Mouse (Mus musculus) hindbrain, embryonic 11.5 days (tissue): ENCODE results near the gene Gm572. TPM values are rescaled to one million over a fixed set of nuclear protein-coding genes. Genes with fewer than 3 reads are reported as not detected.
A peak's percentile ranks its signal among the peaks of the same experiment; 100 is the strongest.

ENCODE experiments used
- ATAC-seq: fragments of 200-750 bp; cut with Nextera tagmentation; 2 replicates; pipeline ENCODE4 v1.8.0; 2017; ENCODE audit warnings: mild to moderate bottlenecking, moderate TSS enrichment, moderate library complexity; ENCODE audit not compliant: low FRiP score
- DNase-seq: peaks from one replicate; pipeline ENCODE4 v3.0.0-alpha.2; 2015; ENCODE audit warnings: low spot score
- H3K27ac ChIP-seq: fragments of 300-500 bp; sonication (generic); 2 replicates; pipeline ENCODE4 v1.5.1; 2014; ENCODE audit warnings: mild to moderate bottlenecking, low read depth, low read length
- H3K27me3 ChIP-seq: fragments of 300-500 bp; sonication (generic); 2 replicates; pipeline ENCODE4 v1.6.1; 2014; ENCODE audit warnings: mild to moderate bottlenecking, low read length, moderate library complexity, mixed read lengths; ENCODE audit not compliant: control insufficient read depth, insufficient read depth
- H3K36me3 ChIP-seq: fragments of 300-500 bp; sonication (generic); 2 replicates; pipeline ENCODE4 v1.6.1; 2014; ENCODE audit warnings: mild to moderate bottlenecking, low read length, moderate library complexity, mixed read lengths; ENCODE audit not compliant: control insufficient read depth, insufficient read depth
- H3K4me1 ChIP-seq: fragments of 300-500 bp; sonication (generic); replicated peaks from 2 replicates; pipeline ENCODE4 v1.6.1; 2014; ENCODE audit warnings: low read length, mixed read lengths; ENCODE audit not compliant: control insufficient read depth, insufficient read depth
- H3K4me2 ChIP-seq: fragments of 300-500 bp; sonication (generic); replicated peaks from 2 replicates; pipeline ENCODE4 v1.6.1; 2014; ENCODE audit warnings: mild to moderate bottlenecking, low read depth, low read length
- H3K4me3 ChIP-seq: fragments of 300-500 bp; sonication (generic); 2 replicates; pipeline ENCODE4 v1.5.1; 2014; ENCODE audit warnings: low read depth, low read length
- H3K9ac ChIP-seq: fragments of 300-500 bp; sonication (generic); 2 replicates; pipeline ENCODE4 v1.6.1; 2014; ENCODE audit warnings: low read depth, low read length
- H3K9me3 ChIP-seq: fragments of 300-500 bp; sonication (generic); 2 replicates; pipeline ENCODE4 v1.6.1; 2016; ENCODE audit warnings: low read length; ENCODE audit not compliant: control insufficient read depth
- WGBS: fragments of 180-500 bp; shearing (Covaris S2); extraction: QIAGEN DNeasy Blood & Tissue Kit; methylation state at CpG from one replicate; pipeline ENCODE4 v1.1.7; 2014; 5-methylcytosine and 5-hydroxymethylcytosine counted together
- polyA plus RNA-seq: library from polyadenylated mRNA; unstranded; fragments of >200 nt; fragmentation: Nextera tagmentation; extraction: Ambion mirVana; gene quantifications from 2 replicates; pipeline ENCODE4 v1.2.1, GENCODE M21; 2014

Gene Gm572
- polyA plus RNA-seq, 1 experiment from 2014 or later, result not detected

GRCm38 (mm10) chr4:148649309-148649708 is 6.2 kb downstream of the Gm572 start:
- DNase-seq, result no peak
- H3K4me1 ChIP-seq, result 0 out of 2 replicates have a peak, but pooled peaks cover 2% of the 10 kb centered on the region
- 55% methylated on average over 3 of the region's 3 CpGs for WGBS
- H3K9ac ChIP-seq, result no peak overlapping the region
- H3K36me3 ChIP-seq, result no peaks in the 10 kb centered on the region
- no peak overlapping the region for H3K27ac ChIP-seq
- no peaks in the 10 kb centered on the region for H3K9me3 ChIP-seq
- H3K4me2 ChIP-seq, result no peak overlapping the region
- H3K27me3 ChIP-seq, result no peaks in the 10 kb centered on the region
- ATAC-seq, result no peak
- no peak overlapping the region for H3K4me3 ChIP-seq

- H3K9me3 ChIP-seq, result no peaks in the 10 kb centered on the region
- 0 out of 2 replicates have a peak, but pooled peaks cover 2% of the 10 kb centered on the region for H3K4me1 ChIP-seq
- no peak overlapping the region for H3K4me3 ChIP-seq
- H3K36me3 ChIP-seq, result no peaks in the 10 kb centered on the region
- H3K27ac ChIP-seq, result peak overlapping the region; percentile 42; the same call in 1 of the 2 replicates
- H3K4me2 ChIP-seq, result no peak overlapping the region
- 48% methylated on average over 9 of the region's 9 CpGs for WGBS
- DNase-seq, result peak; percentile 56
- ATAC-seq, result peak; percentile 85
- H3K9ac ChIP-seq, result no peak overlapping the region
- H3K27me3 ChIP-seq, result no peaks in the 10 kb centered on the region
Measured at GRCm38 (mm10) chr4:148651045-148651444, 7.9 kb downstream of the Gm572 start.

DNA sequence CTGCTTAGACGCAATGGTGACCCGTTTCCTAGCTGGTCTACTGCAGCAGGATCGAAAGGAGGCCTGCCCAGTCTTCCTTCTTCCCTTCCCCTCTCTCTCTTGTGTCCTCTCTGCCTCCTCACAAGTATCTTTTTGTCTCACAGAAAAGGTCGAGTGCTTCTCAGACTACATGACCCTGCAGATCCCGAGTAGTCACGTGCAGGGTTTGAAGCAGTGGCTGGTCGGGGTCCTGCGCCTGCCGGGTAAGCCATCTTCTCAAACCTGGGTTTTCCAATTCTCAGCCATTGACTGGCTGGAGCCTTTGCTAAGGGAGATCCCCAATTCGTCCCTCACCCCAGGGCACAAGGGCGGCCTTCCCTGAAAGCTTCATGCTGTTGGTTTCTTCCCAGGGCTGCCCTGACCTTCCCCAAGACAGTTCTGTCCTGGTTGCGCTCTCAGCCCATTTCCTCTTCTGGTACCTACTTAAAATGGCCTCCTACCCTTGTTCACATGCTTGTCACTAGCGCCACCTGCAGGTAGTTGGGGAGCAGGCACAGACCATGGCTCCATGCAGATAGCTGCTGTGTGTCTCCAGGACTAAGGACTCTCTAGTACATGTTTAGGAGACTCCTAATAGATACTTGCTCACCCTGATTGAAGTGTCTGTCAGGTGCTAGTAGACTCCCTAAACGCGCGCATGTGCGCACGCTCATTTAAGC is 11.7 kb downstream of the Gm572 start:
- no peak overlapping the region for H3K4me2 ChIP-seq
- ATAC-seq, result peak; percentile 15; the same call in 1 of the 2 replicates
- no peaks in the 10 kb centered on the region for H3K27me3 ChIP-seq

DNA sequence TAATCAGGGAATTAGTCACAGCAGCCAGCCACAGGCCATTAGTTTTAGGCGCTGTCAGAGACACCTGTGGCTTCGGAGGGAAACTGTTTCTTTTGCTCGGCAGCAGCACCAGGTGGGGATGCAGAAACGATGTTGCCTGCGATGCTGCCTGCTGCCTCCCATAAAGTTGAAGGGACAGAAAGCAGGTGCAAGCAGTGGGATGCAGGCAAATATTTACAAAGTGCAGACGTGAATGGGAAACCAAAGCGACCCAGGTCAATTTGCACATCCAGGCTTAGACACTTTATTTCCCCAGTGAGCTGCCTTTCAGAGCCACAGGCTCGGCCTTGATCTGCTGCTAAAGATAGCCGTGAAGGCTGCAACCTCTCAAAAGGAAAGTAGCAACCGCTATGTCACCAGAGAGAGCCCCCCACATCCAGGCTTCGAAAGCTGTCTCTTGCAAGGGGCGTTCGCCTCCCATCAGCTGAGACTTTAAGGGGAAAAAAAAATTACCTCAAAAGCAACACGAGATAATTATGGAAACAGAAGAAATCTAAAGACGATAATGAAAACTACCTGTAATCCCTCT is 13.7 kb downstream of the Gm572 start:
- ATAC-seq, result no peak
- no peak overlapping the region for H3K27ac ChIP-seq
- WGBS, result 43% methylated on average over 15 of the region's 15 CpGs

More for the DNA sequence above, 11.7 kb downstream of the Gm572 start:
- 84% methylated on average over 18 of the region's 18 CpGs for WGBS
- 0 out of 2 replicates have a peak, but pooled peaks cover 2% of the 10 kb centered on the region for H3K4me1 ChIP-seq
- no peak overlapping the region for H3K9ac ChIP-seq
- H3K9me3 ChIP-seq, result no peaks in the 10 kb centered on the region
- no peak overlapping the region for H3K4me3 ChIP-seq
- peak; percentile 54 for DNase-seq
- no peaks in the 10 kb centered on the region for H3K36me3 ChIP-seq
- H3K27ac ChIP-seq, result no peak overlapping the region

DNA sequence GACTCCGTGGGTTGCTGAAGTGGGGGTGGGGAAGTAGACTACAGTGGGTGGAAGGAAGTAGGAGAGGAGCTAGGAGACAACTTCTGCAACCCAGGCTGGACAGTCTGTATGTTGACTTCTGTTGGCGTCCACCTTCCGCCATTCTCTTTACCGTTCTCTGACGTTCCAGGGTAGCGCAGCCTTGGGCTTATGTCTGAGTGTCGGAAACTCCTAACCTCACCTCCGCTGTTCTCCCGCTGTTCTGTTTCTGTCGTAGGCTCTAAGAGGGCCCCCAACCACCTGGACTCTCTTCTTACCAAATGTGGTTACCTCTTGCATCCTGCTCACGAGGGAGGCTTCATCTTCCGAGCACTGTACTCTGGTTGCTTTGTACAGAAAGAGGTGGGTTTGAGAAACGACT is 14.7 kb downstream of the Gm572 start:
- Histone ChIP-seq H3K27ac (no peak overlapping the region), H3K9ac (no peak overlapping the region), H3K36me3 (no peaks in the 10 kb centered on the region), H3K4me1 (0 out of 2 replicates have a peak, but pooled peaks cover 2% of the 10 kb centered on the region), H3K27me3 (0 out of 2 replicates have a peak, but pooled peaks cover 2% of the 10 kb centered on the region), H3K9me3 (no peaks in the 10 kb centered on the region), H3K4me3 (no peak overlapping the region), H3K4me2 (no peak overlapping the region)
- 88% methylated on average over 13 of the region's 13 CpGs for WGBS
- DNase-seq (no peak), ATAC-seq (no peak)

More for the DNA sequence above, 13.7 kb downstream of the Gm572 start:
- Histone ChIP-seq H3K9ac (no peak overlapping the region), H3K27me3 (0 out of 2 replicates have a peak, but pooled peaks cover 1% of the 10 kb centered on the region), H3K36me3 (no peaks in the 10 kb centered on the region), H3K4me3 (no peak overlapping the region), H3K9me3 (no peaks in the 10 kb centered on the region), H3K4me1 (0 out of 2 replicates have a peak, but pooled peaks cover under 1% of the 10 kb centered on the region), H3K4me2 (no peak overlapping the region)
- no peak for DNase-seq

DNA sequence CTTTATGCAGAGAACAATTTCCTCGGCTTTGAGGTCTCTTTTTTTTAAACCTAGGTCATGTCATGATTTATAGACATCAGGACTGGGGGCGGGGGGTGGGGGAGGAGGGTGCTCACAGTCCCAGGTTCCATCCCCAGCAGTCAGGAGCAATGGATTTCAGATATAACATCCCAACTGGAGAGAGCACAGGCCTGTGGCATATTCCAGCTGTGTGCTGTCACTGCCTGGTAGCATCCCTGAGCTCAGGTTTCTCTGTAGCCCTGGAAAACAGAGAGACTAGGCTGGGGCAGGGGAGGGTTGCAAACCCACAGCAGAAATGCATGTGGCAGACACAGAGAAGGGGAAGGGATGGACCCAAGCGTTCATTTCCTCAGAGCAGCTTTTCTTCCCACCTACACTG is 17.1 kb downstream of the Gm572 start:
- Histone ChIP-seq H3K27ac (no peak overlapping the region), H3K27me3 (peaks cover 2% of the 10 kb centered on the region; the same call in 1 of the 2 replicates), H3K4me1 (peaks cover 2% of the 10 kb centered on the region; the same call in 1 of the 2 replicates), H3K4me3 (no peak overlapping the region), H3K9ac (no peak overlapping the region), H3K9me3 (no peaks in the 10 kb centered on the region), H3K4me2 (no peak overlapping the region), H3K36me3 (no peaks in the 10 kb centered on the region)
- WGBS, result 53% methylated on average over 3 of the region's 3 CpGs
- DNase-seq (no peak), ATAC-seq (no peak)

- Histone ChIP-seq H3K9ac (no peak overlapping the region), H3K4me2 (no peak overlapping the region), H3K9me3 (no peaks in the 10 kb centered on the region), H3K36me3 (no peaks in the 10 kb centered on the region), H3K4me3 (no peak overlapping the region), H3K4me1 (peaks cover 2% of the 10 kb centered on the region; the same call in 1 of the 2 replicates), H3K27me3 (peaks cover 2% of the 10 kb centered on the region; the same call in 1 of the 2 replicates), H3K27ac (no peak overlapping the region)
- WGBS, result 38% methylated on average over 21 of the region's 21 CpGs
- DNase-seq (peak; percentile 90), ATAC-seq (peak; percentile 47; the same call in 1 of the 2 replicates)
Measured at GRCm38 (mm10) chr4:148662168-148662965, 19.2 kb downstream of the Gm572 start.

DNA sequence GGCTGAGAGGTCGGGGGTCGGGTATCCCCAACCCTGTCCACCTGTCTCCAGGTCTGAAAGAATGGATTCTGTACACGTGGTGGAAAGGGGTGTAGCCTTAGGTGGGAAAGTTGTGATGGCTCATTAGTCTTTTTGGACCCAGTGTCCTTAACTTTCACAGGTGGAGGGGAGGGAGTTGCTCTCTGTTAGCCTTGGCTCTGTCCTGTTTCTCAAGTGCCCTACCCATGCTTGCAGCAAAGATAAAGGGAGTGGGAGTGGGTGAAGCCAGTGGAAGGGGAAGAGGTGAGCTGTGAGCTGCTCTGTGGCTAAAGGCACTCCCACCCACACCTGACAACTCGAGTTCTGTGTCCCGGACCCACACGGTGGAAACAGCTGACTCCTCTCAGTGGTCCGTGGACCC is 20.2 kb downstream of the Gm572 start:
- no peak; the same call in 1 of the 2 replicates for ATAC-seq
- no peak for DNase-seq
- no peaks in the 10 kb centered on the region for H3K36me3 ChIP-seq
- H3K4me2 ChIP-seq, result no peak overlapping the region
- H3K27ac ChIP-seq, result no peak overlapping the region
- WGBS, result 79% methylated on average over 7 of the region's 7 CpGs
- peaks cover 2% of the 10 kb centered on the region; the same call in 1 of the 2 replicates for H3K4me1 ChIP-seq
- no peak overlapping the region for H3K9ac ChIP-seq
- no peaks in the 10 kb centered on the region for H3K9me3 ChIP-seq
- peaks cover 2% of the 10 kb centered on the region; the same call in 1 of the 2 replicates for H3K27me3 ChIP-seq
- no peak overlapping the region for H3K4me3 ChIP-seq
